Comparison of ENCODE assay signal across 9 mouse cellular contexts in genomic region chr5:107521897-107522296, GRCm38 (mm10). TPM values are rescaled to one million over a fixed set of nuclear protein-coding genes. Genes with fewer than 3 reads are reported as not detected.
A peak's percentile ranks its signal among the peaks of the same experiment; 100 is the strongest.
DNase-seq lines count a peak whose midpoint lies in the region; ATAC-seq and TF ChIP-seq lines count a peak whose summit lies in the region.
"Had no signal": no experiment of that assay in that cellular context is flagged by ENCODE, and none has a peak within 500 bp of the region (broad histone marks: within the 10 kb centered on the region; RNA-seq: fewer than 3 reads in every experiment).

No protein-coding gene starts in this region.

- no peaks in the 10 kb centered on the region for H3K36me3 ChIP-seq in hindbrain, embryonic 13.5 days
- H3K36me3 ChIP-seq in midbrain, postnatal 0 days (ENCODE audit: insufficient read depth, low read length) = no peaks in the 10 kb centered on the region
- H3K36me3 ChIP-seq: embryonic facial prominence, embryonic 13.5 days had no signal

- DNase-seq in frontal cortex, postnatal 25 days (ENCODE audit: low spot score in 2 of 2) = no peak
- peak; percentile 13 to 15 for DNase-seq in heart, postnatal 36 days
- peak; percentile 55 for DNase-seq in lung, postnatal 10 days
- no peak for DNase-seq in cerebellum, adult 2 months
- DNase-seq in midbrain, postnatal 0 days (ENCODE audit: low spot score) = no peak

- no peak overlapping the region for H3K4me2 ChIP-seq in hindbrain, embryonic 13.5 days
- H3K4me2 ChIP-seq in midbrain, postnatal 0 days (ENCODE audit: low read depth, low read length, poor library complexity, severe bottlenecking) = no peak overlapping the region
- H3K4me2 ChIP-seq: embryonic facial prominence, embryonic 13.5 days had no signal

- no peaks in the 10 kb centered on the region for H3K9me3 ChIP-seq in hindbrain, embryonic 13.5 days
- H3K9me3 ChIP-seq in midbrain, postnatal 0 days (ENCODE audit: low read length) = no peaks in the 10 kb centered on the region
- H3K9me3 ChIP-seq: embryonic facial prominence, embryonic 13.5 days had no signal

- peaks cover 3% of the 10 kb centered on the region; the same call in 1 of the 2 replicates for H3K4me1 ChIP-seq in cerebellum, adult 2 months (ENCODE audit: control insufficient read depth, insufficient read depth, low read length)
- 0 out of 2 replicates have a peak, but pooled peaks cover 3% of the 10 kb centered on the region for H3K4me1 ChIP-seq in hindbrain, embryonic 13.5 days (replicated peaks)
- no peaks in the 10 kb centered on the region for H3K4me1 ChIP-seq in midbrain, postnatal 0 days (ENCODE audit: insufficient read depth, low read length)
- H3K4me1 ChIP-seq: embryonic facial prominence, embryonic 13.5 days had no signal

- TF ChIP-seq CTCF in cerebellum, adult 2 months (IDR thresholded peaks at IDR 0.05; ENCODE audit: borderline replicate concordance, insufficient read depth, low read depth, low read length) = no peak
- TF ChIP-seq CTCF in midbrain, postnatal 0 days (IDR thresholded peaks at IDR 0.05) = no peak

- TF ChIP-seq POLR2A in cerebellum, adult 2 months (IDR thresholded peaks at IDR 0.05; ENCODE audit: borderline replicate concordance, insufficient read depth, low read length) = no peak

- 80% methylated on average over 7 of the region's 7 CpGs for WGBS in cerebellum, adult 2 months
- WGBS in hindbrain, embryonic 13.5 days = 86% methylated on average over 7 of the region's 7 CpGs
- WGBS in midbrain, postnatal 0 days = 78% methylated on average over 7 of the region's 7 CpGs

- H3K4me3 ChIP-seq in cerebellum, adult 2 months (replicated peaks; ENCODE audit: insufficient read depth, low read depth, low read length) = no peak overlapping the region
- no peak overlapping the region for H3K4me3 ChIP-seq in hindbrain, embryonic 13.5 days
- no peak overlapping the region for H3K4me3 ChIP-seq in midbrain, postnatal 0 days (ENCODE audit: low read depth, low read length)
- H3K4me3 ChIP-seq: embryonic facial prominence, embryonic 13.5 days had no signal

- no peak overlapping the region for H3K27ac ChIP-seq in cerebellum, adult 2 months (ENCODE audit: insufficient read depth, low read length)
- H3K27ac ChIP-seq in hindbrain, embryonic 13.5 days = no peak overlapping the region
- H3K27ac ChIP-seq in midbrain, postnatal 0 days (ENCODE audit: low read depth, low read length) = no peak overlapping the region
- H3K27ac ChIP-seq: embryonic facial prominence, embryonic 13.5 days had no signal

- ATAC-seq in frontal cortex, adult (ENCODE audit: low TSS enrichment) = peak; percentile 87
- ATAC-seq in common myeloid progenitor, adult 5-6 weeks (replicated peaks; ENCODE audit: low read depth, poor library complexity, severe bottlenecking) = peak; percentile 82
- no peak for ATAC-seq in hindbrain, embryonic 13.5 days (ENCODE audit: low FRiP score)
- ATAC-seq in midbrain, postnatal 0 days (ENCODE audit: low FRiP score) = no peak

- no peaks in the 10 kb centered on the region for H3K27me3 ChIP-seq in cerebellum, adult 2 months (ENCODE audit: control insufficient read depth, insufficient read depth, low read length)
- no peaks in the 10 kb centered on the region for H3K27me3 ChIP-seq in hindbrain, embryonic 13.5 days
- no peaks in the 10 kb centered on the region for H3K27me3 ChIP-seq in midbrain, postnatal 0 days (ENCODE audit: insufficient read depth, low read length)
- H3K27me3 ChIP-seq: embryonic facial prominence, embryonic 13.5 days had no signal

- intact Hi-C loops in heart, postnatal 36 days (cut with DNase I) = no loop called here

- no peak overlapping the region for H3K9ac ChIP-seq in hindbrain, embryonic 13.5 days
- no peak overlapping the region for H3K9ac ChIP-seq in midbrain, postnatal 0 days (replicated peaks; ENCODE audit: low read length, poor library complexity, severe bottlenecking)
- H3K9ac ChIP-seq: embryonic facial prominence, embryonic 13.5 days had no signal

RNA-seq across cellular contexts. Expression of gene 1700028K03Rik, which starts 12.6 kb away (rescaled TPM):
- total RNA-seq in common myeloid progenitor, adult 5-6 weeks (2017) = not detected in 2 replicates
- not detected for total RNA-seq in heart, postnatal 36 days (2021)
- polyA plus RNA-seq in cerebellum, adult 2 months (2012; rRNA removed) = 0.21 and 0.32 TPM in 2 replicates
- polyA plus RNA-seq in hindbrain, embryonic 13.5 days (2015; fragmentation: Nextera tagmentation; extraction: Ambion mirVana) = 0.22 and 0.57 TPM in 2 replicates
- 0.16 and 0.33 TPM in 2 replicates for total RNA-seq in midbrain, postnatal 0 days (2014; rRNA removed)
- polyA plus RNA-seq in midbrain, postnatal 0 days (2015; fragmentation: Nextera tagmentation; extraction: Ambion mirVana) = 0.16 and 0.17 TPM in 2 replicates

RNA-seq across cellular contexts. Expression of gene Gm42669, which starts 14.5 kb away (rescaled TPM):
- 0.50 TPM in 1 of 2 replicates, not detected in the other for total RNA-seq in common myeloid progenitor, adult 5-6 weeks (2017)
- total RNA-seq in heart, postnatal 36 days (2021) = under 1 TPM in 1 of 2 experiments, not detected in 1; 0.17 TPM
- 0.23 and 0.46 TPM in 2 replicates for polyA plus RNA-seq in cerebellum, adult 2 months (2012; rRNA removed)
- 0.25 and 0.70 TPM in 2 replicates for polyA plus RNA-seq in hindbrain, embryonic 13.5 days (2015; fragmentation: Nextera tagmentation; extraction: Ambion mirVana)
- 0.66 and 3.4 TPM in 2 replicates for total RNA-seq in midbrain, postnatal 0 days (2014; rRNA removed)
- 0.28 and 0.72 TPM in 2 replicates for polyA plus RNA-seq in midbrain, postnatal 0 days (2015; fragmentation: Nextera tagmentation; extraction: Ambion mirVana)

Comparison
In these comparisons a context has a peak if more than half of its experiments do, and no peak if none do; other contexts are left out.
1. ATAC-seq: peak in frontal cortex, adult (single experiment) and common myeloid progenitor, adult 5-6 weeks (single experiment); none in hindbrain, embryonic 13.5 days (single experiment) and midbrain, postnatal 0 days (single experiment).
2. DNase-seq: peak in heart, postnatal 36 days (2 of 2) and lung, postnatal 10 days (single experiment); none in frontal cortex, postnatal 25 days (0 of 2), cerebellum, adult 2 months (0 of 2) and midbrain, postnatal 0 days (single experiment).